Mouse (Mus musculus) intestine, embryonic 15.5 days (tissue): ENCODE data around the gene Lnx2. TPM values are rescaled to one million over a fixed set of nuclear protein-coding genes. Genes with fewer than 3 reads are reported as not detected.

Experiments used
- ATAC-seq: fragments of 200-750 bp; cut with Nextera tagmentation; 2 replicates; pipeline ENCODE4 v1.8.0; 2017; ENCODE audit warnings: moderate TSS enrichment, moderate library complexity
- H3K27ac ChIP-seq: fragments of 300-500 bp; sonication (generic); 2 replicates; pipeline ENCODE4 v1.5.1; 2015; ENCODE audit warnings: mild to moderate bottlenecking, inconsistent platforms
- H3K27me3 ChIP-seq: fragments of 300-500 bp; sonication (generic); replicated peaks from 2 replicates; pipeline ENCODE4 v1.6.1; 2015; ENCODE audit warnings: inconsistent platforms
- H3K36me3 ChIP-seq: fragments of 300-500 bp; sonication (generic); 2 replicates; pipeline ENCODE4 v1.6.1; 2015; ENCODE audit warnings: inconsistent platforms
- H3K4me1 ChIP-seq: fragments of 300-500 bp; sonication (generic); replicated peaks from 2 replicates; pipeline ENCODE4 v1.6.1; 2015; ENCODE audit warnings: inconsistent platforms
- H3K4me2 ChIP-seq: fragments of 300-500 bp; sonication (generic); replicated peaks from 2 replicates; pipeline ENCODE4 v1.6.1; 2015; ENCODE audit warnings: mild to moderate bottlenecking, inconsistent platforms
- H3K4me3 ChIP-seq: fragments of 300-500 bp; sonication (generic); replicated peaks from 2 replicates; pipeline ENCODE4 v1.5.1; 2015; ENCODE audit warnings: inconsistent platforms
- H3K9ac ChIP-seq: fragments of 300-500 bp; sonication (generic); 2 replicates; pipeline ENCODE4 v1.6.1; 2015; ENCODE audit warnings: inconsistent platforms
- H3K9me3 ChIP-seq: fragments of 300-500 bp; sonication (generic); 2 replicates; pipeline ENCODE4 v1.6.1; 2016; ENCODE audit warnings: inconsistent platforms
- WGBS: fragments of 180-500 bp; shearing (Covaris S2); methylation state at CpG from one replicate; pipeline ENCODE4 v1.1.7; 2015; 5-methylcytosine and 5-hydroxymethylcytosine counted together
- polyA plus RNA-seq: library from polyadenylated mRNA; unstranded; fragments of >200 nt; fragmentation: Nextera tagmentation; extraction: Ambion mirVana; gene quantifications from 2 replicates; pipeline ENCODE4 v1.2.1, GENCODE M21; 2015

Gene Lnx2
- polyA plus RNA-seq, 1 experiment from 2014 or later, result 15.0 TPM

DNA sequence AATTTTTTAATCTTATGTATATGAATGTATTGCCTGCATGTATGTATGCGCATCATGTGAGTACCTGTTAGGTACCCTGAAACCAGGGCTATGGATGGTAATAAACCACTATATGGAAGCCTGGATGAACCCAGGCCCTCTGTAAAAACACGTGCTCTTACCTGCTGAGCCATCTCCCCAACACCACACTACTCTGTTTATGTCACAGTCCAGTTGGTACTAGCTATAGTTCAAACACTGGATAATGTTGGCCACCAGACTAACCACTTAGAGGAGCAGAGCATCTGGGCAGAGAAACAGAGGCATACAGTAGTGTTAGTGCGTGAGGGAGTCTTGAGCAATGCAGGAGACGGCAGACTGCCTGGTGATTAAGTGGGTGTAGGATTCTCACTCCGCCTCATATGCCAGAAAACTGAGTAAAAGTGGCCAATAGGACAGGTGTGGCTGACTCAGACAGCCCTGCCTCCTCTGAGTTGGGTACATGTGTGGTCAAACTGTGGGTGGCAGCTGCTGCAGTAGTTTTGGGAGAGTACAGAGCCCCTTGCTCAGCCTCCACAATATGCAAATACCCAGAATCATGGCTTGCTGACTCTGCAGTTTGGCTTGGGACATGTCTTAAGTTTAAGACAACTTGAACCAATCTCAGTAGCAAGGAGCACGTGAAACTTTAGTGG, 20.7 kb downstream of the Lnx2 start:
- no peaks in the 10 kb centered on the region for H3K9me3 ChIP-seq
- H3K9ac ChIP-seq, result no peak overlapping the region
- WGBS, result 75% methylated on average over 6 of the region's 6 CpGs
- no peaks in the 10 kb centered on the region for H3K36me3 ChIP-seq
- no peak overlapping the region for H3K4me3 ChIP-seq
- no peak for ATAC-seq
- no peak overlapping the region for H3K27ac ChIP-seq
- peaks cover 28% of the 10 kb centered on the region for H3K4me1 ChIP-seq
- no peaks in the 10 kb centered on the region for H3K27me3 ChIP-seq
- H3K4me2 ChIP-seq, result no peak overlapping the region

GRCm38 (mm10) chr5:147054747-147055270, 21.6 kb downstream of the Lnx2 start:
- H3K4me3 ChIP-seq, result no peak overlapping the region
- ATAC-seq, result no peak
- H3K4me2 ChIP-seq, result no peak overlapping the region
- no peak overlapping the region for H3K27ac ChIP-seq
- peaks cover 30% of the 10 kb centered on the region for H3K4me1 ChIP-seq
- no peaks in the 10 kb centered on the region for H3K9me3 ChIP-seq
- 45% methylated on average over 2 of the region's 2 CpGs for WGBS
- H3K27me3 ChIP-seq, result no peaks in the 10 kb centered on the region
- H3K9ac ChIP-seq, result no peak overlapping the region
- H3K36me3 ChIP-seq, result no peaks in the 10 kb centered on the region

- Histone ChIP-seq H3K27me3 (no peaks in the 10 kb centered on the region), H3K4me2 (no peak overlapping the region), H3K27ac (no peak overlapping the region), H3K36me3 (no peaks in the 10 kb centered on the region), H3K4me1 (peaks cover 30% of the 10 kb centered on the region), H3K9me3 (no peaks in the 10 kb centered on the region), H3K9ac (no peak overlapping the region), H3K4me3 (no peak overlapping the region)
- WGBS, result 76% methylated on average over 6 of the region's 6 CpGs
- no peak for ATAC-seq
Observed at GRCm38 (mm10) chr5:147054328-147054727, 22.1 kb downstream of the Lnx2 start.

DNA sequence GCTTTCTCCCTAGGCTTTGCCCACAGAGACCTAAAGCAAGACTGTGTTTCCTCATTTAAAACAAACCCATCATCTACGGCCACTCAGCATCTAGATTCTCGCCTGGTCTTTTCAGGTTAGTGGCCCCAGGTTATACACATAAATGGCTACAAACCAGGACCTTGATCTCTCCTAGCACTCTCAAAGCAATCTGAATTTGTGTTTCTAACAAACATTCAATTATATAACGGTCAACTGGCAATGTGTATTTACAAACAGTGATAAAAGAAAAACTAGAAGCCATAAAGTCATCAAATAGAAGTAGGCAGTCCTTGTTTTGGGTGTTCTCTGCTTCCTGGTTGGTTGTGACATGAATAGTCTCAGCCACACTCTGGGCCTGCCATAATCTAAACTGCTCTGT, 22.9 kb downstream of the Lnx2 start:
- Histone ChIP-seq H3K4me3 (no peak overlapping the region), H3K9ac (no peak overlapping the region), H3K27ac (no peak overlapping the region), H3K36me3 (no peaks in the 10 kb centered on the region), H3K4me2 (no peak overlapping the region), H3K4me1 (peaks cover 32% of the 10 kb centered on the region), H3K27me3 (no peaks in the 10 kb centered on the region), H3K9me3 (no peaks in the 10 kb centered on the region)
- ATAC-seq, result no peak
- 69% methylated on average over 3 of the region's 3 CpGs for WGBS

DNA sequence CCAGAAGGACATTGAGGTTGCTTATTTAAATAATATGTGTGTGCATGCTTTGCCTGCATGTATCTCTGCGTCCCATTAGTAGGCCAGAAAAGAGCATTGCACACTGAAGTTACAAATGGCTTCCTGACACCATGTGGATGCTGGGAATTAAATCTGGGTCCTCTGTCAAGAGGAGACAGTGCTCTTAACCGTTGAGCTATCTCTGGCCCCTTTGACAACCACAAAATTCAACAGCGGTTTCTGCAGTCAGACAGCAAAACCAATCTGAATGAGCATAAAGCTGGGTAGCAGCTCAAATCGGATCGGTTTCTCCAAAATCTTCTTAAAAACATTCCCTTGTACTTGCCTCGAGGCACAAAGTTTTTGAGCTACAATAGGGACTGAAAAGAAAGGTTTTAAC, 23.3 kb downstream of the Lnx2 start:
- WGBS, result 83% methylated on average over 6 of the region's 6 CpGs
- Histone ChIP-seq H3K4me3 (no peak overlapping the region), H3K4me2 (no peak overlapping the region), H3K27ac (no peak overlapping the region), H3K36me3 (no peaks in the 10 kb centered on the region), H3K27me3 (no peaks in the 10 kb centered on the region), H3K9me3 (no peaks in the 10 kb centered on the region), H3K4me1 (peaks cover 30% of the 10 kb centered on the region), H3K9ac (no peak overlapping the region)
- no peak for ATAC-seq

DNA sequence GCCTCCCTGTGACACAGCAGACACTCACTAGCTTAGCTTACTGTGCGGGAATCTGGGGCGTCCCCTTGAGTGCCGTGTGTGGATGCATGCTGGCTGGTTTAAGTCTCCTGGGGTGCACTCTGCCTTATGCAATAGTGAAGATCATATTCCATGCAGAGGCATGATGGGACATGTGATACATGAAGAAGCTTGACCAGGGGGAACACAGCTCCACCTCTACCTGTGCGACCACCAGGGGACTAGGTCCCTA, 24.2 kb downstream of the Lnx2 start:
- no peak overlapping the region for H3K27ac ChIP-seq
- H3K4me2 ChIP-seq, result no peak overlapping the region
- H3K9ac ChIP-seq, result no peak overlapping the region
- H3K36me3 ChIP-seq, result no peaks in the 10 kb centered on the region
- no peak overlapping the region for H3K4me3 ChIP-seq
- no peaks in the 10 kb centered on the region for H3K9me3 ChIP-seq
- 67% methylated on average over 4 of the region's 4 CpGs for WGBS
- no peak for ATAC-seq
- H3K27me3 ChIP-seq, result no peaks in the 10 kb centered on the region
- H3K4me1 ChIP-seq, result peaks cover 30% of the 10 kb centered on the region

DNA sequence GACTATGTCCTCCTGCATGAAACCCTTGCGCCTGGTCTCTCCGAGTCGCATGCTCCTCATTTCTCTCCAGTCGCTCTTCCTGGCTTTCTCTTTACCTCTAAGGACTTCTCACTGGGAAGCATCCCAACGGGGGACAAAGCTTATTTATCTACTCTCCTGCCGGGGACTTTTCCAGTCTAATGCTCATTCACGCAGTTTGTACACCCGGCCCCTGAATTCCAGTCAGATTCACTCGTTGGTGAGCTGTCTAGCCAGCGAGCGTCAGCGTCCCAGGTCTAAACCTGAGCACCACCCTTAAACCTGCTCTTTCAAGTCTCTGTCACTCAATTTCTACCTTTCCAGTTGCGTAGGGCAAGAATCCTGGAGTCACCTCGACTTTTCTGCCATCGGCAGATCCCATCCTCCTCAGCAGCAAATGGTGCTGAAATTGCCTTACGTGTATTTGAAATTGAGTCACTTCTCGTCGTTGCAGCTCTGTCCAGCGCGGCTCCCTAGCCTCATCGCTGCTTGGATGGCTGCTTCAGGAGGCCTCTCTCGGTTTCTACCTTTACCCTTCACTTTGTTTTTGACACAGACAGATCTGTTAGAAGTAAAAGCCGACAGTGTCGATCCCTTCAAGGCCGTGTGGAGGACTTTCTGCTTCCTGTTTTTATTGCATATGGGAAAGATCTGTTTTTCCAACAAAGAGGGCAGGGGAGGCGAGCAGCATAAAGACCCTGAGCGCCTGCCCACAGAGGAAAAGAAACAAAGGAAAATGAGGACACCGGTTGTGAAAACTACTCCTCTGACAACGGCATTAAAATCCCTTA, 24.7 kb downstream of the Lnx2 start:
- H3K36me3 ChIP-seq, result no peaks in the 10 kb centered on the region
- no peaks in the 10 kb centered on the region for H3K9me3 ChIP-seq
- H3K4me1 ChIP-seq, result peaks cover 25% of the 10 kb centered on the region
- no peak overlapping the region for H3K27ac ChIP-seq
- peak overlapping the region; percentile 30 for H3K4me2 ChIP-seq
- 62% methylated on average over 29 of the region's 29 CpGs for WGBS
- H3K4me3 ChIP-seq, result no peak overlapping the region
- no peaks in the 10 kb centered on the region for H3K27me3 ChIP-seq
- ATAC-seq, result no peak
- H3K9ac ChIP-seq, result no peak overlapping the region

DNA sequence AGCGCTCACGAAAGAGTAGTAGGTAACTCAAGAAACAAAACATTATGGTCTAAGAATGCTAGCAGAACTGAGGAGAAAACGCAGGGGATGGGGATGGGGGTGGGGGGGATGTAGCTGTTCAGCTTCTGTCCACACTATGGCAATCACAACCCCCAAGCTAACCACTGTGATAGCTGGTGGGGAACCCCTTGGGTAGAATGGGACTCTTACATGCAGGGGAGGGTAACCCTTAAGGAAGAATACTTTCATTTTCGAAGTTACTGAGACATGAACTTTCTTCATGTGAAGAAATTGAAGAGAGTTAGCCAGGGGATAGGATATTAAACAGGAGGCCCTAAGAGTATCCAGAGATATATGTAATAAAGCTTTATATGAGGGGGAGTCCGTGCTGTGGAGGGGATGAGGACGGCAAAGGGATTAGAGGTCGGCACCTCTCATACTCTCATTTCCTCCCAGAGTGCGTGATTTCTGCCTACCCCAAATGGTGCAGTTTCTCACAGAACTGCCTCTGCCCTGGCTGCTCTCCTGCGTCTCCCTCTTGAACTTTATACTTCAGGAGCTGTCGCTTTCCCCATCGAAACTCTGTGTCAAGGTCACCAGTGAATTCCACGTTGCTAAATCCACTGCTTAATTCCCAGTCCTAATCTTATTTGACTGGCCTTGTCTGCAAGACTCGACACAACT, 25.4 kb downstream of the Lnx2 start:
- Histone ChIP-seq H3K9me3 (no peaks in the 10 kb centered on the region), H3K4me2 (peak overlapping the region; percentile 30), H3K27ac (no peak overlapping the region), H3K9ac (no peak overlapping the region), H3K36me3 (no peaks in the 10 kb centered on the region), H3K4me3 (no peak overlapping the region), H3K4me1 (peaks cover 22% of the 10 kb centered on the region), H3K27me3 (no peaks in the 10 kb centered on the region)
- no peak for ATAC-seq
- WGBS, result 55% methylated on average over 13 of the region's 13 CpGs

DNA sequence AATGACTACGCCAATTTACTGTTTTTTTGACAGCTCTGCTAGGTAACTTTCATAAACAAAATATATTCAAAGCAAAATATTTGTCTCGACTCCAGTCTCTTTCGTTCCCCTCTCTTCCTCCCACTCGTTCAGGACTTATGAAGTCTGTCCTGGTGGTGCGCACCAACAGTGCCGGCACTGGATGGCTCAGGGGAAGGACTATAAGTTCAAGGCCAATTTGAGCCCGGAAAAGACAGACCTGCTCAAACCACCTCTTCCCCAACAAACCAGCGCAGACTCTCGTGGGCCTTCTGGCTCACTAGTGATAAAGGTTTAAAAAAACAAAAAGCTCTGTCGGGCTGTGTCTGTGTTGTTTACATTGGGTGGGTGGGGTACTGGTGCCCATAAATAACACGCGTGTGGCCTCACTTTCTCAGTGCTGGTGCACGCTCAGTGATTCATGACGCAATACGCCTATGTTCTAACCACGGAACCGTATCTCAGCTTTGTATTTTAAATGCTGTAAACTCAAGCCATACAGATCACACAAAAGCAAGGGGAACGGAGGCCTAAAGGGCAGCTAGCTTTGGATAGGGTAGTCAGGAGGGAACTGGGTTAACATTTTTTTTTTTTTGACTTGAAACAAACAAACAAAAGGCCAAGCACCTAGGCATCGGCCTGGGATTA, 26.7 kb downstream of the Lnx2 start:
- ATAC-seq, result no peak
- no peak overlapping the region for H3K4me2 ChIP-seq

DNA sequence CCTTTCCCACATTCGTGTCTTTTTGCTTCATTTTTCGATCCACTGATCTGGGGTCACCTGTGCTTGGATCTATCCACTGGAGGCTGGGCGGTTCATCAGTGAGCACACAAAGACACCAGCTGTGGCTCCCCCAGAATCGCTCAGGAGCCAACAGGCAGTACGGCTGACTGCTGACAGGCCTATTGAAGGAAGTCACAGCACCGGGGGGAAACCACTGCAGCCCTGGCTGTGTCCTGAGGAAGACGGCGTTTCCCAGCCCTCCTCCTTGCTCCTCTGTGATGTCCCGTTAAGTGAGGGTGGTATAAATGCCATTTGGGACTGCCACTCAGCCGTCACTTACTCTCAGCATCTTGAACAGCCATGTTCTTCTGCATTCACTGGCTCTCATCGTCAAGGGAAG, 30.5 kb downstream of the Lnx2 start:
- no peak overlapping the region for H3K27ac ChIP-seq
- H3K27me3 ChIP-seq, result no peaks in the 10 kb centered on the region
- no peaks in the 10 kb centered on the region for H3K9me3 ChIP-seq
- H3K4me1 ChIP-seq, result peaks cover 14% of the 10 kb centered on the region
- 66% methylated on average over 11 of the region's 11 CpGs for WGBS
- H3K4me2 ChIP-seq, result no peak overlapping the region
- H3K9ac ChIP-seq, result no peak overlapping the region
- no peak for ATAC-seq
- H3K36me3 ChIP-seq, result no peaks in the 10 kb centered on the region; the same call in 1 of the 2 replicates
- no peak overlapping the region for H3K4me3 ChIP-seq

More for the DNA sequence above, 26.7 kb downstream of the Lnx2 start:
- Histone ChIP-seq H3K4me1 (peaks cover 26% of the 10 kb centered on the region), H3K4me3 (no peak overlapping the region), H3K9me3 (no peaks in the 10 kb centered on the region), H3K36me3 (no peaks in the 10 kb centered on the region), H3K27ac (no peak overlapping the region), H3K27me3 (no peaks in the 10 kb centered on the region), H3K9ac (no peak overlapping the region)
- WGBS, result 58% methylated on average over 19 of the region's 19 CpGs

DNA sequence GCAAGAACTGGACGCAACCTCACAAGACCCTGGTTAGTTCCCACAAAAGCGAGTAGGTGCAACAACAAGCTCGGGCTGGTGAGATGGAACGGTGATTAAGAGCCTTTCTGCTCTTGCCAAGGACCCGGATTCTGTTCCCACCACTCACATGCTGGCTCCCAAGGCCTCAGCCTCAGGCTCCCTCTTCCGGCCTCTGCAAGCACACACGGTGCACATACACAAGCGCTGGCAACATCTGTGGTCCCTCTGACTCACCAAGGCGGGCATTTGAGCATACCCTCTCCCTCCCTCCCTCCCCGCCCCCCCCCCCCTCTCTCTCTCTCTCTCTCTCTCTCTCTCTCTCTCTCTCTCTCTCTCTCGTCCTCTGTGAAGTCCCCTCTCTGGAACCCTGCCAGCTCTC, 31.1 kb downstream of the Lnx2 start:
- no peak for ATAC-seq
- Histone ChIP-seq H3K27me3 (no peaks in the 10 kb centered on the region), H3K9me3 (no peaks in the 10 kb centered on the region), H3K4me2 (no peak overlapping the region), H3K4me3 (no peak overlapping the region), H3K36me3 (no peaks in the 10 kb centered on the region; the same call in 1 of the 2 replicates), H3K9ac (no peak overlapping the region), H3K4me1 (peaks cover 13% of the 10 kb centered on the region; the same call in 1 of the 2 replicates), H3K27ac (no peak overlapping the region)
- 68% methylated on average over 10 of the region's 11 CpGs for WGBS

DNA sequence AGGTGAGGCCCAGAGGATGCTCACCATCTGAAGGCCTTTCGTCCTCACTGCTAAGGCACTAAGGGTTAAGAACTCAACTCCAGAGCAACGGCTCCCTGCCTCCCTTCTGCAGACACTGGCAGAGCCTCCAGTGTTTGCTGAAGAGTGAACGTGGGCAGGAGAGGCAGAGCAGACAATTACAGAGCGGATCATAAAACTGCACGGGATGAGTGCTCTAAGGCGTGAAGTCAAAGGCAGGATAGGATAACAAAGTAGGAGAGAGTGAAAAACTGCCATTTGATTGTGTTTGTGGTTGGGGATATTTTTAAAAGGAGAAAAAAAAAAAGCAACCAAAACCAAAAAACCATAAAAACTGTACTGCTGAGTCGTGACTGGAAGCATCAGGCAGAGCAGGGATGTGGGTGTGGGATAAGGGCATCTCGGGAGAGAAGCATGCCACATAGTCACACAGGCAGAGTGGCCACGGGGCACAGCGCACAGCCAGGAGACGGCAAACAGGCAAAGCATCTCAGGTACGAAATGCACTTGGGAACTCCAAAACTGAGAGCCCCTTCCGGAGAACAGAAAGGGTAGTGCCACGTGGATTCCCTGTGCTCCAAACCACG, 33.0 kb downstream of the Lnx2 start:
- no peak overlapping the region for H3K27ac ChIP-seq
- H3K4me1 ChIP-seq, result 0 out of 2 replicates have a peak, but pooled peaks cover 4% of the 10 kb centered on the region
- WGBS, result 55% methylated on average over 15 of the region's 15 CpGs
- no peaks in the 10 kb centered on the region for H3K9me3 ChIP-seq
- H3K36me3 ChIP-seq, result no peaks in the 10 kb centered on the region; the same call in 1 of the 2 replicates
- no peak overlapping the region for H3K4me3 ChIP-seq
- H3K4me2 ChIP-seq, result no peak overlapping the region
- no peak for ATAC-seq
- no peak overlapping the region for H3K9ac ChIP-seq
- no peaks in the 10 kb centered on the region for H3K27me3 ChIP-seq
